Mouse (Mus musculus): ENCODE data around the gene Slc22a22. TPM values are rescaled to one million over a fixed set of nuclear protein-coding genes. Genes with fewer than 3 reads are reported as not detected.

Gene Slc22a22
- not detected in 2 replicates for polyA plus RNA-seq (2012; rRNA removed)

GRCm38 (mm10) chr15:57477525-57477924 is at the start of gene Slc22a22:
Gene Slc22a22 (minus strand): TSS chr15:57477625.
- DNase-seq (ENCODE audit: low read depth in 1 of 2, low spot score in 2 of 2), result no peak
- Histone ChIP-seq H3K4me3 (ENCODE audit: extremely low read depth, insufficient read depth, insufficient read length) (no peak within 1 kb of the TSS), H3K36me3 (ENCODE audit: control insufficient read depth, insufficient read depth, low read length) (no peaks in the 10 kb centered on the region), H3K27me3 (ENCODE audit: control insufficient read depth, insufficient read depth, low read length) (no peaks in the 10 kb centered on the region), H3K4me1 (ENCODE audit: control insufficient read depth, insufficient read depth, insufficient read length) (no peaks in the 10 kb centered on the region), H3K27ac (ENCODE audit: insufficient read depth, low read length) (no peak within 1 kb of the TSS)
- no peak for TF ChIP-seq CTCF (IDR thresholded peaks at IDR 0.05; ENCODE audit: extremely low read depth, insufficient read depth, insufficient read length, insufficient replicate concordance)
- no peak for TF ChIP-seq POLR2A (IDR thresholded peaks at IDR 0.05; ENCODE audit: low read depth, low read length)
- 66% methylated on average over 2 of the region's 2 CpGs for WGBS

- Histone ChIP-seq H3K4me1 (ENCODE audit: control insufficient read depth, insufficient read depth, insufficient read length) (no peaks in the 10 kb centered on the region), H3K27ac (ENCODE audit: insufficient read depth, low read length) (no peak overlapping the region), H3K27me3 (ENCODE audit: control insufficient read depth, insufficient read depth, low read length) (no peaks in the 10 kb centered on the region), H3K4me3 (ENCODE audit: extremely low read depth, insufficient read depth, insufficient read length) (no peak overlapping the region), H3K36me3 (ENCODE audit: control insufficient read depth, insufficient read depth, low read length) (no peaks in the 10 kb centered on the region)
- WGBS, result 83% methylated on average over 10 of the region's 10 CpGs
- TF ChIP-seq POLR2A (IDR thresholded peaks at IDR 0.05; ENCODE audit: low read depth, low read length) (no peak), CTCF (IDR thresholded peaks at IDR 0.05; ENCODE audit: extremely low read depth, insufficient read depth, insufficient read length, insufficient replicate concordance) (no peak)
- DNase-seq (ENCODE audit: low read depth in 1 of 2, low spot score in 2 of 2), result no peak
Observed at GRCm38 (mm10) chr15:57523510-57524298, 46.3 kb upstream of the Slc22a22 start.

- no peak for DNase-seq (ENCODE audit: low read depth in 1 of 2, low spot score in 2 of 2)
- TF ChIP-seq POLR2A (IDR thresholded peaks at IDR 0.05; ENCODE audit: low read depth, low read length) (no peak), CTCF (IDR thresholded peaks at IDR 0.05; ENCODE audit: extremely low read depth, insufficient read depth, insufficient read length, insufficient replicate concordance) (no peak)
- H3K36me3 ChIP-seq (ENCODE audit: control insufficient read depth, insufficient read depth, low read length), result no peaks in the 10 kb centered on the region
- H3K27me3 ChIP-seq (ENCODE audit: control insufficient read depth, insufficient read depth, low read length), result no peaks in the 10 kb centered on the region
- H3K27ac ChIP-seq (ENCODE audit: insufficient read depth, low read length), result no peak overlapping the region
- H3K4me3 ChIP-seq (ENCODE audit: extremely low read depth, insufficient read depth, insufficient read length), result no peak overlapping the region
- H3K4me1 ChIP-seq (ENCODE audit: control insufficient read depth, insufficient read depth, insufficient read length), result no peaks in the 10 kb centered on the region
- 62% methylated on average over 1 of the region's 1 CpGs for WGBS
Observed at GRCm38 (mm10) chr15:57522160-57522559, 44.7 kb upstream of the Slc22a22 start.

- TF ChIP-seq CTCF (IDR thresholded peaks at IDR 0.05; ENCODE audit: extremely low read depth, insufficient read depth, insufficient read length, insufficient replicate concordance) (no peak), POLR2A (IDR thresholded peaks at IDR 0.05; ENCODE audit: low read depth, low read length) (no peak)
Observed at GRCm38 (mm10) chr15:57509185-57510172, 32.1 kb upstream of the Slc22a22 start.

GRCm38 (mm10) chr15:57508242-57509184 is 31.1 kb upstream of the Slc22a22 start:
- TF ChIP-seq CTCF (IDR thresholded peaks at IDR 0.05; ENCODE audit: extremely low read depth, insufficient read depth, insufficient read length, insufficient replicate concordance), result peak; percentile 41; the same call in 1 of the 2 replicates
- no peak for TF ChIP-seq POLR2A (IDR thresholded peaks at IDR 0.05; ENCODE audit: low read depth, low read length)
- H3K4me1 ChIP-seq (ENCODE audit: control insufficient read depth, insufficient read depth, insufficient read length), result no peaks in the 10 kb centered on the region
- H3K27ac ChIP-seq (ENCODE audit: insufficient read depth, low read length), result no peak overlapping the region
- 68% methylated on average over 11 of the region's 11 CpGs for WGBS
- H3K4me3 ChIP-seq (ENCODE audit: extremely low read depth, insufficient read depth, insufficient read length), result no peak overlapping the region
- no peaks in the 10 kb centered on the region for H3K27me3 ChIP-seq (ENCODE audit: control insufficient read depth, insufficient read depth, low read length)
- peak; percentile 2 to 46 for DNase-seq (ENCODE audit: low read depth in 1 of 2, low spot score in 2 of 2)
- no peaks in the 10 kb centered on the region for H3K36me3 ChIP-seq (ENCODE audit: control insufficient read depth, insufficient read depth, low read length)

More at GRCm38 (mm10) chr15:57509185-57510172, 32.1 kb upstream of the Slc22a22 start:
- Histone ChIP-seq H3K4me1 (ENCODE audit: control insufficient read depth, insufficient read depth, insufficient read length) (no peaks in the 10 kb centered on the region), H3K27me3 (ENCODE audit: control insufficient read depth, insufficient read depth, low read length) (no peaks in the 10 kb centered on the region), H3K36me3 (ENCODE audit: control insufficient read depth, insufficient read depth, low read length) (no peaks in the 10 kb centered on the region), H3K27ac (ENCODE audit: insufficient read depth, low read length) (no peak overlapping the region), H3K4me3 (ENCODE audit: extremely low read depth, insufficient read depth, insufficient read length) (no peak overlapping the region)
- WGBS, result 69% methylated on average over 21 of the region's 21 CpGs
- DNase-seq (ENCODE audit: low read depth in 1 of 2, low spot score in 2 of 2), result no peak
